Mouse (Mus musculus): ENCODE measurements around the gene Eef1akmt3. TPM values are rescaled to one million over a fixed set of nuclear protein-coding genes. Genes with fewer than 3 reads are reported as not detected.
A peak's percentile ranks its signal among the peaks of the same experiment; 100 is the strongest.

Eef1akmt3 gene
- polyA plus RNA-seq, 1 experiment: 0.11 TPM

GRCm38 (mm10) chr10:127041774-127042338 lies 543 bp upstream of the Eef1akmt3 start:
- Histone ChIP-seq H3K79me2 (ENCODE audit: control insufficient read depth, insufficient read depth) (peaks cover 4% of the 10 kb centered on the region), H3K4me3 (peak overlapping the region; percentile 92), H3K4me2 (ENCODE audit: low read depth) (peak overlapping the region; percentile 97), H3K27me3 (ENCODE audit: control insufficient read depth, insufficient read depth, insufficient read length) (no peaks in the 10 kb centered on the region), H3ac (ENCODE audit: control insufficient read depth, insufficient read length) (peak overlapping the region; percentile 36), H3K36me3 (ENCODE audit: control insufficient read depth, insufficient read depth) (no peaks in the 10 kb centered on the region)
- peak; percentile 52 for TF ChIP-seq POLR2AphosphoS2 (IDR thresholded peaks at IDR 0.05; ENCODE audit: insufficient read length, low read depth)
- peak; percentile 68 for TF ChIP-seq MAX (IDR thresholded peaks at IDR 0.05; ENCODE audit: low read depth)
- TF ChIP-seq USF1 (IDR thresholded peaks at IDR 0.05; ENCODE audit: low read depth): peak; percentile 45
- no peak for TF ChIP-seq TCF3 (IDR thresholded peaks at IDR 0.05; ENCODE audit: insufficient read length, low read depth)
- no peak for TF ChIP-seq MYOD1 (IDR thresholded peaks at IDR 0.05; ENCODE audit: control insufficient read depth in 1 of 3, insufficient read length in 2 of 3, low read depth in 2 of 3)
- TF ChIP-seq POLR2A (IDR thresholded peaks at IDR 0.05; ENCODE audit: insufficient read length, low read depth): peak; percentile 54
- peak; percentile 31 for TF ChIP-seq SRF (IDR thresholded peaks at IDR 0.05; ENCODE audit: control insufficient read depth, insufficient read length, low read depth)

DNA sequence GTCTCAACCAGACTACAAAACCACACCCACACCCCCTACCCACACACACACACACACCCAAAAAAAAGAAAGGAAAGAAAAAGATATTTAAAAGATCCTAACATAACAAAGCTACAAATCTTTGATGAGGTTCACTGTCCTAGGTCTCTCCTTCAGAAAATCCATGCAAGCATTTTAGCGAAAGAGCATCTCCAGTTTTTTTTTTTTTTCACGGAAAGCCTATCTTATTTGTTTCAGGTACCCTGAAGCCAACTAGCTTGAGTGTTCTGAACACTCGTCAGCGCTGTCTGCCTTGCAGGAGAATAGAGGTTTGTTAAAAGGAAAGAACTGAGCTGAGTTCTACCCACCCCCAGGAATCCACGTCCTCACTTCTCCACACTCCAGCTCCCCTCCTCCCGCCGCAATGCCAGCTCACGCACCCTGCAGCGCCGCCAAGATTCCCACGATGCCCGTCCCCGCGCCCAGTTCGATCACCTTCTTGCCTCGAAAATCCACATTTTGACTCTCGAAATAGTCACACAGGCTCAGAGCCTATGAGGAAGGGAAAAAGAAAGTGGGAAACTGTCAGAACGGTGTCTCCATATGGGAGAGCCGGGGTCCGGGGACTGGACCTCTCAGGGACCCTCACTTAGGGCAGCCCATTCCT lies 621 bp downstream of the Eef1akmt3 start:
- Histone ChIP-seq H3K79me2 (ENCODE audit: control insufficient read depth, insufficient read depth) (peaks cover 4% of the 10 kb centered on the region), H3K4me2 (ENCODE audit: low read depth) (peak overlapping the region; percentile 97), H3K27me3 (ENCODE audit: control insufficient read depth, insufficient read depth, insufficient read length) (no peaks in the 10 kb centered on the region), H3K36me3 (ENCODE audit: control insufficient read depth, insufficient read depth) (no peaks in the 10 kb centered on the region), H3ac (ENCODE audit: control insufficient read depth, insufficient read length) (peak overlapping the region; percentile 36), H3K4me3 (peak overlapping the region; percentile 92)
- no peak for TF ChIP-seq TCF3 (IDR thresholded peaks at IDR 0.05; ENCODE audit: insufficient read length, low read depth)
- no peak for TF ChIP-seq MYOD1 (IDR thresholded peaks at IDR 0.05; ENCODE audit: control insufficient read depth in 1 of 3, insufficient read length in 2 of 3, low read depth in 2 of 3)
- no peak for TF ChIP-seq CEBPB (IDR thresholded peaks at IDR 0.05; ENCODE audit: insufficient read depth, poor library complexity, severe bottlenecking)
- TF ChIP-seq POLR2AphosphoS2 (IDR thresholded peaks at IDR 0.05; ENCODE audit: insufficient read length, low read depth): no peak
- TF ChIP-seq TCF12 (IDR thresholded peaks at IDR 0.05; ENCODE audit: insufficient read depth, poor library complexity, severe bottlenecking): no peak
- no peak for TF ChIP-seq SRF (IDR thresholded peaks at IDR 0.05; ENCODE audit: control insufficient read depth, insufficient read length, low read depth)
- TF ChIP-seq USF1 (IDR thresholded peaks at IDR 0.05; ENCODE audit: low read depth): no peak
- TF ChIP-seq MAX (IDR thresholded peaks at IDR 0.05; ENCODE audit: low read depth): no peak
- no peak for TF ChIP-seq E2F4 (IDR thresholded peaks at IDR 0.05; ENCODE audit: insufficient read depth)

DNA sequence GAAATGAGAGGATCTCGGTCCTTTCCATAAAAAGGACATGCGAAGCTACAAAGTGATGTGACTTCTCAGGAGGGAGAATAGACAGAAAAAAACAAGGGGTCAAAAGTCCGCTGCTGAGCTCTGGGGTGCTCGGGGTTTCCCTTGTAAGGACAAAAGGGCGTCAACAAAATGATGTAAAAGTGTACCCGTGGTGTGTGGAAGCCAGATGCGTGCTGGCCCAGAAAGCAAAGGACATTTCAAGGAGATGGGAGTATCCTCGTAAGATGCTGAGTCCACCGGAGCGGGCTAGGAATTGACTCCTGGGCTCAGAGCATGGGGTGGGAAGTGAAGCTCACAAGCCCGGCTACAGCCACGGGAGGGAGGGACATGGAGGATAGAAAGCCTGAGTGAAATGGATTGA lies 3.7 kb downstream of the Eef1akmt3 start:
- TF ChIP-seq POLR2AphosphoS2 (IDR thresholded peaks at IDR 0.05; ENCODE audit: insufficient read length, low read depth) (no peak), TCF12 (IDR thresholded peaks at IDR 0.05; ENCODE audit: insufficient read depth, poor library complexity, severe bottlenecking) (no peak), USF1 (IDR thresholded peaks at IDR 0.05; ENCODE audit: low read depth) (no peak), SRF (IDR thresholded peaks at IDR 0.05; ENCODE audit: control insufficient read depth, insufficient read length, low read depth) (no peak)
- H3ac ChIP-seq (ENCODE audit: control insufficient read depth, insufficient read length): no peak overlapping the region
- no peak overlapping the region for H3K4me2 ChIP-seq (ENCODE audit: low read depth)
- H3K4me3 ChIP-seq: no peak overlapping the region
- no peaks in the 10 kb centered on the region for H3K36me3 ChIP-seq (ENCODE audit: control insufficient read depth, insufficient read depth)
- no peaks in the 10 kb centered on the region for H3K27me3 ChIP-seq (ENCODE audit: control insufficient read depth, insufficient read depth, insufficient read length)
- peaks cover 4% of the 10 kb centered on the region for H3K79me2 ChIP-seq (ENCODE audit: control insufficient read depth, insufficient read depth)

GRCm38 (mm10) chr10:127036273-127036672 lies 5.0 kb downstream of the Eef1akmt3 start:
- no peaks in the 10 kb centered on the region for H3K27me3 ChIP-seq (ENCODE audit: control insufficient read depth, insufficient read depth, insufficient read length)
- H3K79me2 ChIP-seq (ENCODE audit: control insufficient read depth, insufficient read depth): no peaks in the 10 kb centered on the region
- no peak overlapping the region for H3K4me2 ChIP-seq (ENCODE audit: low read depth)
- H3ac ChIP-seq (ENCODE audit: control insufficient read depth, insufficient read length): no peak overlapping the region
- no peak overlapping the region for H3K4me3 ChIP-seq
- TF ChIP-seq TCF3 (IDR thresholded peaks at IDR 0.05; ENCODE audit: insufficient read length, low read depth): no peak
- no peak for TF ChIP-seq POLR2A (IDR thresholded peaks at IDR 0.05; ENCODE audit: insufficient read length, low read depth)
- TF ChIP-seq MYOD1 (IDR thresholded peaks at IDR 0.05; ENCODE audit: control insufficient read depth in 1 of 3, insufficient read length in 2 of 3, low read depth in 2 of 3): no peak
- TF ChIP-seq REST (IDR thresholded peaks at IDR 0.05; ENCODE audit: insufficient read depth, insufficient read length): no peak
- no peak for TF ChIP-seq CEBPB (IDR thresholded peaks at IDR 0.05; ENCODE audit: insufficient read depth, poor library complexity, severe bottlenecking)
- no peak for TF ChIP-seq MYOG (IDR thresholded peaks at IDR 0.05; ENCODE audit: control insufficient read depth in 1 of 3, insufficient read depth in 1 of 3, insufficient read length in 2 of 3, low read depth in 2 of 3)
- no peak for TF ChIP-seq SRF (IDR thresholded peaks at IDR 0.05; ENCODE audit: control insufficient read depth, insufficient read length, low read depth)
- TF ChIP-seq TCF12 (IDR thresholded peaks at IDR 0.05; ENCODE audit: insufficient read depth, poor library complexity, severe bottlenecking): no peak
- no peak for TF ChIP-seq POLR2AphosphoS2 (IDR thresholded peaks at IDR 0.05; ENCODE audit: insufficient read length, low read depth)
- no peak for TF ChIP-seq MAX (IDR thresholded peaks at IDR 0.05; ENCODE audit: low read depth)
- TF ChIP-seq USF1 (IDR thresholded peaks at IDR 0.05; ENCODE audit: low read depth): no peak
- H3K36me3 ChIP-seq (ENCODE audit: control insufficient read depth, insufficient read depth): no peaks in the 10 kb centered on the region

DNA sequence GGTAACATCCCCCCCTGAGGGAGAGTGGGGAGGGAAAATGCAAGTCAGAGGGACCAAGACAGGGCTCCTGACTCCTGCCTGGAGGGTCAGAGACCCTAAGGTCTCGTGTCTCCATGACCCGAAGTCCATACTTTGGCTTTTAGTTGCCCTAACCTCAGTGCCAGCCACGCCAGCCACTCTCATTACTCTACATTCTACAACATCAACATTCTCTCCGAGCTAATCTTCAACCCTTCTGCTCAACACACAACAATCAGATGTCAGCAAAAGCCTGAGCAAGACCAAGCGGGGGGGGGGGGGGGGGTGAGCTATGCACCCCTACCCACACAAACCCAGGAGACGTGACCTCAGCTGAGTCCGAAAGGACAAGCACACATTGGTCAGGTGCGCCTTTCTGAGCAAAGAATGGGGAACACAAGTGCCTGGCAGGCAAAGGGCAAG lies 8.0 kb downstream of the Eef1akmt3 start:
- Histone ChIP-seq H3K36me3 (ENCODE audit: control insufficient read depth, insufficient read depth) (no peaks in the 10 kb centered on the region), H3ac (ENCODE audit: control insufficient read depth, insufficient read length) (no peak overlapping the region), H3K27me3 (ENCODE audit: control insufficient read depth, insufficient read depth, insufficient read length) (no peaks in the 10 kb centered on the region), H3K4me3 (no peak overlapping the region), H3K4me2 (ENCODE audit: low read depth) (no peak overlapping the region), H3K79me2 (ENCODE audit: control insufficient read depth, insufficient read depth) (no peaks in the 10 kb centered on the region)
- TF ChIP-seq E2F4 (IDR thresholded peaks at IDR 0.05; ENCODE audit: insufficient read depth) (no peak), MYOG (IDR thresholded peaks at IDR 0.05; ENCODE audit: control insufficient read depth in 1 of 3, insufficient read depth in 1 of 3, insufficient read length in 2 of 3, low read depth in 2 of 3) (no peak), USF1 (IDR thresholded peaks at IDR 0.05; ENCODE audit: low read depth) (no peak), MYOD1 (IDR thresholded peaks at IDR 0.05; ENCODE audit: control insufficient read depth in 1 of 3, insufficient read length in 2 of 3, low read depth in 2 of 3) (no peak), TCF3 (IDR thresholded peaks at IDR 0.05; ENCODE audit: insufficient read length, low read depth) (no peak), MAX (IDR thresholded peaks at IDR 0.05; ENCODE audit: low read depth) (no peak)
